Mouse (Mus musculus) left cerebral cortex, adult 2 months (tissue): ENCODE data around the gene Vti1a. TPM values are rescaled to one million over a fixed set of nuclear protein-coding genes. Genes with fewer than 3 reads are reported as not detected.

Experiments
- DNase-seq, 2 experiments: peaks; one replicate each; pipeline ENCODE4 v3.0.0; 2021 to 2022; ENCODE audit warnings: low spot score in 2 of 2, mixed read lengths in 1 of 2; ENCODE audit errors: extremely low spot score in 1 of 2
- H3K27ac ChIP-seq: fragments of 200-600 bp; 2 replicates; pipeline ENCODE4 v1.8.1; 2022
- H3K4me3 ChIP-seq: fragments of 200-600 bp; 2 replicates; pipeline ENCODE4 v1.8.1; 2022
- CTCF ChIP-seq: fragments of 200-600 bp; IDR thresholded peaks from 2 replicates; pipeline ENCODE4 v1.8.1; 2022; ENCODE audit warnings: antibody characterized with exemption, mild to moderate bottlenecking, moderate library complexity
- intact Hi-C: fragments of 180-260 bp; cut with DNase I; formaldehyde crosslinking; loops from one replicate; pipeline ENCODE4 v1.15.1; 2025
- total RNA-seq, 2 experiments: library from RNA; stranded (reverse); gene quantifications; 2 replicates each; pipeline ENCODE4 v1.2.3; 2021

Vti1a gene
- total RNA-seq, 2 experiments from 2014 or later, result 66.2 to 67.0 TPM

- no peak overlapping the region for H3K4me3 ChIP-seq
- no peak for TF ChIP-seq CTCF
- H3K27ac ChIP-seq, result no peak overlapping the region
- DNase-seq, result no peak
- intact Hi-C loops, result loop anchor here (10.0 kb wide), 1 partner anchor 645 kb away; no protein-coding TSS in a partner anchor
Measured at GRCm38 (mm10) chr19:55559331-55559730, 243.2 kb downstream of the Vti1a start.

GRCm38 (mm10) chr19:55560088-55560682 is 244.1 kb downstream of the Vti1a start:
- no peak for DNase-seq
- TF ChIP-seq CTCF, result no peak
- intact Hi-C loops, result no loop called here
- Histone ChIP-seq H3K27ac (no peak overlapping the region), H3K4me3 (no peak overlapping the region)

- TF ChIP-seq CTCF, result no peak
- Histone ChIP-seq H3K27ac (no peak overlapping the region), H3K4me3 (no peak overlapping the region)
- no peak for DNase-seq
- intact Hi-C loops, result no loop called here
Measured at GRCm38 (mm10) chr19:55561469-55561868, 245.4 kb downstream of the Vti1a start.

GRCm38 (mm10) chr19:55562487-55563147 is 246.5 kb downstream of the Vti1a start:
- DNase-seq, result no peak
- intact Hi-C loops, result no loop called here
- Histone ChIP-seq H3K4me3 (no peak overlapping the region), H3K27ac (no peak overlapping the region)
- no peak for TF ChIP-seq CTCF

- H3K27ac ChIP-seq, result no peak overlapping the region
- no peak for DNase-seq
- intact Hi-C loops, result no loop called here
- no peak for TF ChIP-seq CTCF
- H3K4me3 ChIP-seq, result no peak overlapping the region
Measured at GRCm38 (mm10) chr19:55563148-55563651, 247.1 kb downstream of the Vti1a start.

GRCm38 (mm10) chr19:55564104-55564938 is 248.2 kb downstream of the Vti1a start:
- intact Hi-C loops, result no loop called here
- TF ChIP-seq CTCF, result no peak

GRCm38 (mm10) chr19:55565111-55565510 is 249.0 kb downstream of the Vti1a start:
- H3K4me3 ChIP-seq, result no peak overlapping the region
- no peak for TF ChIP-seq CTCF
- H3K27ac ChIP-seq, result no peak overlapping the region
- intact Hi-C loops, result no loop called here
- DNase-seq, result no peak

More at GRCm38 (mm10) chr19:55564104-55564938, 248.2 kb downstream of the Vti1a start:
- Histone ChIP-seq H3K27ac (no peak overlapping the region), H3K4me3 (no peak overlapping the region)
- no peak for DNase-seq

- no peak for TF ChIP-seq CTCF
- DNase-seq, result no peak
- H3K4me3 ChIP-seq, result no peak overlapping the region
- no peak overlapping the region for H3K27ac ChIP-seq
- intact Hi-C loops, result no loop called here
Measured at GRCm38 (mm10) chr19:55565523-55566369, 249.7 kb downstream of the Vti1a start.

- no peak overlapping the region for H3K4me3 ChIP-seq
- intact Hi-C loops, result no loop called here
- TF ChIP-seq CTCF, result no peak
- DNase-seq, result no peak
- H3K27ac ChIP-seq, result no peak overlapping the region
Measured at GRCm38 (mm10) chr19:55569114-55569513, 253.0 kb downstream of the Vti1a start.

GRCm38 (mm10) chr19:55569894-55570293 is 253.8 kb downstream of the Vti1a start:
- no peak for DNase-seq
- TF ChIP-seq CTCF, result no peak
- intact Hi-C loops, result no loop called here
- H3K27ac ChIP-seq, result no peak overlapping the region
- H3K4me3 ChIP-seq, result no peak overlapping the region

- intact Hi-C loops, result no loop called here
- Histone ChIP-seq H3K4me3 (no peak overlapping the region), H3K27ac (no peak overlapping the region)
- TF ChIP-seq CTCF, result no peak
- DNase-seq, result no peak
Measured at GRCm38 (mm10) chr19:55570520-55571296, 254.6 kb downstream of the Vti1a start.
